Mouse (Mus musculus) small intestine, adult 2 months (tissue): ENCODE data around the gene Reln. TPM values are rescaled to one million over a fixed set of nuclear protein-coding genes. Genes with fewer than 3 reads are reported as not detected.

Source experiments
- H3K27ac ChIP-seq: fragments of 200-500 bp; 2 replicates; pipeline ENCODE4 v1.5.1; 2012; ENCODE audit warnings: low read depth, low read length, control low read depth, inconsistent platforms; ENCODE audit not compliant: insufficient read depth
- H3K27me3 ChIP-seq: fragments of 200-500 bp; 2 replicates; pipeline ENCODE4 v1.6.1; 2012; ENCODE audit warnings: mild to moderate bottlenecking, moderate library complexity, low read length, inconsistent platforms; ENCODE audit not compliant: control insufficient read depth, insufficient read depth
- H3K36me3 ChIP-seq: fragments of 200-500 bp; 2 replicates; pipeline ENCODE4 v1.6.1; 2012; ENCODE audit warnings: mild to moderate bottlenecking, low read length, control low read depth, inconsistent platforms; ENCODE audit not compliant: control insufficient read depth, insufficient read depth
- H3K4me1 ChIP-seq: fragments of 200-500 bp; 2 replicates; pipeline ENCODE4 v1.6.1; 2012; ENCODE audit warnings: low read length, inconsistent platforms, mixed read lengths; ENCODE audit not compliant: control insufficient read depth, insufficient read depth, insufficient read length
- H3K4me3 ChIP-seq: fragments of 200-500 bp; 2 replicates; pipeline ENCODE4 v1.5.1; 2012; ENCODE audit warnings: low read depth, mild to moderate bottlenecking, control low read depth, inconsistent platforms, low read length, moderate library complexity
- CTCF ChIP-seq: fragments of 200-500 bp; IDR thresholded peaks from 2 replicates; pipeline ENCODE4 v1.5.1; 2012; ENCODE audit warnings: low read depth, mild to moderate bottlenecking, control low read depth, inconsistent platforms, low read length, moderate library complexity, mixed read lengths; ENCODE audit not compliant: insufficient replicate concordance, insufficient read length; ENCODE audit errors: extremely low read depth
- POLR2A ChIP-seq: fragments of 200-500 bp; IDR thresholded peaks from 2 replicates; pipeline ENCODE4 v1.6.1; 2012; ENCODE audit warnings: low read depth, mild to moderate bottlenecking, control low read depth, inconsistent platforms, low read length, moderate library complexity
- WGBS: fragments of 180-500 bp; shearing (Covaris S2); methylation state at CpG from one replicate; pipeline ENCODE4 v1.1.7; 2018; 5-methylcytosine and 5-hydroxymethylcytosine counted together
- polyA plus RNA-seq: library from polyadenylated mRNA; depleted of rRNA; stranded (reverse); fragments of >200 nt; gene quantifications from 2 replicates; pipeline ENCODE4 v1.2.3, GENCODE M21; 2012; rRNA removed

Reln gene
- polyA plus RNA-seq = 2.2 and 15.3 TPM in 2 replicates

- WGBS = 1% methylated on average over 65 of the region's 68 CpGs
- H3K4me1 ChIP-seq = no peaks in the 10 kb centered on the region
- peaks cover 23% of the 10 kb centered on the region for H3K27me3 ChIP-seq
- TF ChIP-seq POLR2A (no peak), CTCF (no peak)
- no peaks in the 10 kb centered on the region for H3K36me3 ChIP-seq
- no peak within 1 kb of the TSS for H3K27ac ChIP-seq
- peak within 1 kb of the TSS; percentile 47 for H3K4me3 ChIP-seq
Observed at GRCm38 (mm10) chr5:22344556-22344975, at the start of gene Reln. Gene Reln (minus strand): TSS chr5:22344702.

- Histone ChIP-seq H3K27me3 (no peaks in the 10 kb centered on the region), H3K36me3 (no peaks in the 10 kb centered on the region), H3K4me1 (no peaks in the 10 kb centered on the region), H3K4me3 (no peak overlapping the region), H3K27ac (no peak overlapping the region)
- TF ChIP-seq POLR2A (no peak), CTCF (no peak)
- 84% methylated on average over 2 of the region's 2 CpGs for WGBS
Observed at GRCm38 (mm10) chr5:22388502-22388901, 44.0 kb upstream of the Reln start.

- H3K27ac ChIP-seq = no peak overlapping the region
- H3K4me3 ChIP-seq = no peak overlapping the region
- no peaks in the 10 kb centered on the region for H3K4me1 ChIP-seq
- H3K27me3 ChIP-seq = no peaks in the 10 kb centered on the region
- WGBS = 78% methylated on average over 9 of the region's 9 CpGs
- TF ChIP-seq POLR2A (no peak), CTCF (no peak)
- no peaks in the 10 kb centered on the region for H3K36me3 ChIP-seq
Observed at GRCm38 (mm10) chr5:22360510-22360909, 16.0 kb upstream of the Reln start.

DNA sequence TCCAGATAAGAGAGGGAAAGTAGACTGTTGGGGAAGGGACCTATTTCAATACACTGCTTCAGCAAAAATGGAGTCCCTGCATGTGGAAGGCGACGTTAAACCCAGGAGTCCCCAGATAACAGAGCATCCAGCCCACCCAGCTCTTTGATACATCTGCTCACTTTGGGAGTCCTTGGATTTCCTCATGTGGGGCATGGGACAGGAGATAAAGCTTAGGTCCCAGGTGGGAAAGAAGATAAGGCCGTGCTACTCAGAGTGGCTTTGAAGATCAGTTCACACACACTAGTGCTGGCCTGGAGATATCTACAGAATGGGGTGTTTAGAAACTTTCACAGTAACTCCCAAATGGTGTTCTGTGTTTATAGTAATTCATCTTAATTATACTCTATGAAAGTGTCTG, 3.9 kb upstream of the Reln start:
- TF ChIP-seq POLR2A (no peak), CTCF (no peak)
- H3K36me3 ChIP-seq = no peaks in the 10 kb centered on the region
- H3K4me3 ChIP-seq = no peak overlapping the region
- WGBS = 59% methylated on average over 3 of the region's 3 CpGs
- H3K4me1 ChIP-seq = no peaks in the 10 kb centered on the region
- peaks cover 23% of the 10 kb centered on the region for H3K27me3 ChIP-seq
- no peak overlapping the region for H3K27ac ChIP-seq

DNA sequence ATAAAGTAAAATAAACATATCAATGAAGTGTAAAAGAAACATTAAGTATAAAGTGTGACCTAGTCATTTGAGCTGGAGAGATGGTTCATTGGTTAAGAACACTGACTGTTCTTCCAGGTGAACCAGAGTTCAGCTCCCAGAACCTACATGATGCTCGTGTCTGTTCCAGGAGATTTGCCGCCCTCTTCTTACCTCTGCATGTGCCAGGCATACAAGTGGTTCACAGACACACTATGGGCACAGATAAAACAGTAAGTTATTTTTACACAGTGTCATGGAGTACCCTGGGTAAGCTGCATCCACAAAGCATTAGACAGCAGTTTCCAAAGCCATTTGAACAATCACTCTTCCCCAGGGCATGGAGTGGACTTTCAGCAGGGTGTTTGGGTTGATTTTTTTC, 3.2 kb upstream of the Reln start:
- Histone ChIP-seq H3K27ac (no peak overlapping the region), H3K27me3 (peaks cover 23% of the 10 kb centered on the region), H3K4me3 (no peak overlapping the region), H3K4me1 (no peaks in the 10 kb centered on the region), H3K36me3 (no peaks in the 10 kb centered on the region)
- TF ChIP-seq CTCF (no peak), POLR2A (no peak)
- WGBS = 72% methylated on average over 2 of the region's 2 CpGs

- H3K27ac ChIP-seq = no peak overlapping the region
- peaks cover 23% of the 10 kb centered on the region for H3K27me3 ChIP-seq
- H3K4me3 ChIP-seq = no peak overlapping the region
- no peaks in the 10 kb centered on the region for H3K4me1 ChIP-seq
- whole genome bisulfite sequencing = 38% methylated on average over 14 of the region's 14 CpGs
- no peaks in the 10 kb centered on the region for H3K36me3 ChIP-seq
- TF ChIP-seq CTCF (no peak), POLR2A (no peak)
Observed at GRCm38 (mm10) chr5:22345894-22346635, 1.6 kb upstream of the Reln start.

DNA sequence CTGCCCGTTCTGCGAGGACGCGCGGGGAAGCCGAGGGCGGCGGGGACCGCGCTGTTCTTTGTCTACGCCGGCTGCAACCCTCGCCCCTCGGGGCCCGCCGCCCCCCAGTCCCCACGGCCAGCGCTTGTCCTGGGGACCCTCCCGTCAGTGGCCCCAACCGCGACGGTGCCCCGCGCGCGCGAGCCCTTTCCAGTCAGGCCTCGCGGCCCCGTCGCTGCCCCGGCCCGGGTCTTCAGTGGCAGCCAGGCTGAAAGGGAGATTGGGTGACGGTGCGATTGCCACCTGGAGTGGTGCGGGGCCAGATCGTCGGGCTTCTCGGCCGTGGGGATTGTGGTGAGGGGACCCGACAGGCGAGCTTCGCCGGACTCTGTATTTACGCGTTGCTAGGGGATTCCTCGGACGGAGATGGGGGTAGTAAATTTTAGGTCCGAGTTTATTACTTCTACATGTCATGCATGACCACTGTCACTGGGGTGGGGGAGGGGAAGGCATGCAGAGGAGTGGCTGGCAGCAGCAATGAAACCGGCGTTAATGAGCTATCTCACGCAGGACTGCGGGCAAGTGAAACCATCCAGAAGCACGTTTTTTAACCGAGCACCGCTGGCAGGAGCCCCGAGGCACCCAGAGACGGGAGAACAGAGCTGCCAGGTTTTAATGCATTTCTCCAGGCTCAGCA, 612 bp upstream of the Reln start:
- TF ChIP-seq CTCF (no peak), POLR2A (no peak)
- 3% methylated on average over 58 of the region's 58 CpGs for WGBS
- H3K4me3 ChIP-seq = peak overlapping the region; percentile 39
- peaks cover 23% of the 10 kb centered on the region for H3K27me3 ChIP-seq
- H3K27ac ChIP-seq = no peak overlapping the region
- H3K36me3 ChIP-seq = no peaks in the 10 kb centered on the region
- H3K4me1 ChIP-seq = no peaks in the 10 kb centered on the region
